In the genomic region with DNA sequence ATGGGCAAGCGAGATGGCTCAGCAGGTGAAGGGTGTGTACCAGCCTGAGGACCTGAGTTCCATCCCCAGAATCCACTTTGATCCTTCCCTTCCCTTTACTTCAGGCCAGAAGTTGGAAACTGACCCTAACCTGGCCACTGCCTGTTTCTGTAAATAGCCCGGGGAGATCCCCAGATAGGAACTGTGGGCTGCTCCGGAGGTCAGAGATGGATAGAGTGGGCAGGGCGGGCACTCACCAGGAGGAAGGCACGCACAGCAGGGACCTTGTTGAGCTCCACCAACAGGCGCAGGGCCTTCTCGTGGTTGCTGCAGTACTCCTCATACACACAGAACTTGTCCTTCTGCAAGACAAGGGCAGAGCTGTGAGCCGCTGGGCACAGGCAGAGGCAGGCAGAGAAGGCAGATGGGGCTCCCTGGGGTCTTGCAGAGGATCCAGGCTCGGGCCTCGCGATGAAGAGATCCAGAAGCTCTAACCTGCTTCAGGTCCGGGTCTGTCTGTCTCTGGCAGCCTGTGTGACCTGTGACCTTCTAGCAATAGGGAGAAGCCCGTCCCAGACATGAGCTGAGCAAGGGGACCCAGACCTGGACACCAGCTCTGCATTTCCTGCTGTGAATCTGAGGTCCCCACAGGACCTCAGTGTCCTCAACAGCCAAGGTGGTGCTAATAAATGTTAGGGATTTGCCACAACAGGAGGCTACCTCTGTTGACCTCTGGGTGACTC, we compare ENCODE assay signal across 13 mouse cellular contexts.
DNase-seq lines count a peak whose midpoint lies in the region; ATAC-seq and TF ChIP-seq lines count a peak whose summit lies in the region.
"Had no signal": no experiment of that assay in that cellular context is flagged by ENCODE, and none has a peak within 500 bp of the region (broad histone marks: within the 10 kb centered on the region; RNA-seq: fewer than 3 reads in every experiment).

No protein-coding gene starts in this region.

- TF ChIP-seq EP300 in stomach, postnatal 0 days (optimal IDR thresholded peaks at IDR 0.05): no peak

- 69% methylated on average over 13 of the region's 13 CpGs for WGBS in heart, embryonic 11.5 days (ENCODE audit: insufficient replicate concordance)
- 67% methylated on average over 13 of the region's 13 CpGs for WGBS in kidney, embryonic 16.5 days
- WGBS in stomach, embryonic 15.5 days: 69% methylated on average over 13 of the region's 13 CpGs
- 71% methylated on average over 13 of the region's 13 CpGs for WGBS in stomach, postnatal 0 days
- WGBS in hindbrain, embryonic 14.5 days: 67% methylated on average over 13 of the region's 13 CpGs

- no peak overlapping the region for H3K4me3 ChIP-seq in heart, embryonic 11.5 days (ENCODE audit: low read depth, low read length)
- no peak overlapping the region for H3K4me3 ChIP-seq in kidney, embryonic 16.5 days (ENCODE audit: low read length)
- no peak overlapping the region for H3K4me3 ChIP-seq in stomach, embryonic 15.5 days (replicated peaks)
- H3K4me3 ChIP-seq in stomach, postnatal 0 days (ENCODE audit: low read depth, low read length): no peak overlapping the region
- no peak overlapping the region for H3K4me3 ChIP-seq in hindbrain, embryonic 14.5 days (replicated peaks; ENCODE audit: low read length)
- H3K4me3 ChIP-seq: midbrain, embryonic 13.5 days had no signal

- no peaks in the 10 kb centered on the region for H3K9me3 ChIP-seq in heart, embryonic 11.5 days (replicated peaks; ENCODE audit: control insufficient read depth, low read length)
- H3K9me3 ChIP-seq in kidney, embryonic 16.5 days (ENCODE audit: low read length): no peaks in the 10 kb centered on the region
- H3K9me3 ChIP-seq in stomach, embryonic 15.5 days: no peaks in the 10 kb centered on the region
- H3K9me3 ChIP-seq in stomach, postnatal 0 days (ENCODE audit: control insufficient read depth, low read length): no peaks in the 10 kb centered on the region
- 0 out of 2 replicates have a peak, but pooled peaks cover 5% of the 10 kb centered on the region for H3K9me3 ChIP-seq in hindbrain, embryonic 14.5 days (ENCODE audit: control insufficient read depth, low read length)
- H3K9me3 ChIP-seq: midbrain, embryonic 13.5 days had no signal

- H3K4me1 ChIP-seq in heart, embryonic 11.5 days (ENCODE audit: control insufficient read depth, insufficient read depth, low read length): peaks cover 13% of the 10 kb centered on the region; the same call in 1 of the 2 replicates
- peaks cover 10% of the 10 kb centered on the region for H3K4me1 ChIP-seq in kidney, embryonic 16.5 days (ENCODE audit: insufficient read depth, low read length)
- H3K4me1 ChIP-seq in stomach, embryonic 15.5 days: peaks cover 7% of the 10 kb centered on the region; the same call in 1 of the 2 replicates
- no peaks in the 10 kb centered on the region; the same call in 1 of the 2 replicates for H3K4me1 ChIP-seq in stomach, postnatal 0 days (replicated peaks; ENCODE audit: control insufficient read depth, insufficient read depth)
- peaks cover 7% of the 10 kb centered on the region; the same call in 1 of the 2 replicates for H3K4me1 ChIP-seq in hindbrain, embryonic 14.5 days (replicated peaks; ENCODE audit: control insufficient read depth, insufficient read depth, low read length)

- H3K4me2 ChIP-seq in heart, embryonic 11.5 days: no peak overlapping the region
- H3K4me2 ChIP-seq in kidney, embryonic 16.5 days (replicated peaks; ENCODE audit: low read depth, low read length): no peak overlapping the region
- no peak overlapping the region for H3K4me2 ChIP-seq in stomach, embryonic 15.5 days
- no peak overlapping the region for H3K4me2 ChIP-seq in stomach, postnatal 0 days (replicated peaks; ENCODE audit: low read depth)
- H3K4me2 ChIP-seq in hindbrain, embryonic 14.5 days (replicated peaks): no peak overlapping the region
- H3K4me2 ChIP-seq: midbrain, embryonic 13.5 days had no signal

- 0 out of 2 replicates have a peak overlapping the region, but pooled peaks have one; percentile 0 for H3K9ac ChIP-seq in heart, embryonic 11.5 days (ENCODE audit: low read depth, low read length)
- no peak overlapping the region for H3K9ac ChIP-seq in kidney, embryonic 16.5 days (replicated peaks; ENCODE audit: low read length)
- H3K9ac ChIP-seq in stomach, embryonic 15.5 days: no peak overlapping the region
- H3K9ac ChIP-seq in stomach, postnatal 0 days (ENCODE audit: low read length): no peak overlapping the region
- no peak overlapping the region for H3K9ac ChIP-seq in hindbrain, embryonic 14.5 days
- H3K9ac ChIP-seq: midbrain, embryonic 13.5 days had no signal

- no peak for ATAC-seq in heart, embryonic 11.5 days (replicated peaks; ENCODE audit: insufficient number of reproducible peaks, low FRiP score, low TSS enrichment)
- ATAC-seq in kidney, embryonic 16.5 days (ENCODE audit: low FRiP score, low TSS enrichment): no peak
- ATAC-seq in stomach, embryonic 15.5 days (ENCODE audit: insufficient read depth, low FRiP score, low read depth): no peak
- ATAC-seq in stomach, postnatal 0 days (ENCODE audit: low FRiP score, low TSS enrichment): no peak
- no peak for ATAC-seq in hindbrain, embryonic 14.5 days (ENCODE audit: low FRiP score)
- ATAC-seq: CD4-positive, CD25-positive, alpha-beta regulatory T cell, adult 4 months; inflammation-experienced regulatory T-cells, adult 6 months had no signal

- no peak for TF ChIP-seq CTCF in stomach, postnatal 0 days (IDR thresholded peaks at IDR 0.05; ENCODE audit: low read depth)

- DNase-seq in heart, postnatal 25 days (ENCODE audit: low spot score): no peak
- no peak for DNase-seq in kidney, adult 9 months
- DNase-seq in stomach, postnatal 0 days (ENCODE audit: low spot score): no peak
- no peak for DNase-seq in thymus, adult 18-20 months
- no peak for DNase-seq in hindbrain, embryonic 14.5 days (ENCODE audit: low spot score)
- DNase-seq: cerebellum, adult 8-10 months; embryo, embryonic 11 days had no signal

- H3K27ac ChIP-seq in heart, embryonic 11.5 days (ENCODE audit: low read depth, low read length): 0 out of 2 replicates have a peak overlapping the region, but pooled peaks have one; percentile 32
- peak overlapping the region; percentile 58 for H3K27ac ChIP-seq in kidney, embryonic 16.5 days (ENCODE audit: low read length)
- 0 out of 2 replicates have a peak overlapping the region, but pooled peaks have one; percentile 9 for H3K27ac ChIP-seq in stomach, embryonic 15.5 days
- no peak overlapping the region for H3K27ac ChIP-seq in stomach, postnatal 0 days (replicated peaks)
- no peak overlapping the region for H3K27ac ChIP-seq in hindbrain, embryonic 14.5 days
- H3K27ac ChIP-seq: midbrain, embryonic 13.5 days had no signal

- intact Hi-C loops in heart, postnatal 25 days (cut with DNase I): no loop called here

- peaks cover 5% of the 10 kb centered on the region; the same call in 1 of the 2 replicates for H3K36me3 ChIP-seq in heart, embryonic 11.5 days (ENCODE audit: control insufficient read depth, insufficient read depth, low read length)
- 0 out of 2 replicates have a peak, but pooled peaks cover 6% of the 10 kb centered on the region for H3K36me3 ChIP-seq in kidney, embryonic 16.5 days (ENCODE audit: insufficient read depth, low read length)
- H3K36me3 ChIP-seq in stomach, embryonic 15.5 days: no peaks in the 10 kb centered on the region
- no peaks in the 10 kb centered on the region for H3K36me3 ChIP-seq in stomach, postnatal 0 days (ENCODE audit: control insufficient read depth, insufficient read depth, low read length)
- no peaks in the 10 kb centered on the region for H3K36me3 ChIP-seq in hindbrain, embryonic 14.5 days (replicated peaks; ENCODE audit: control insufficient read depth, insufficient read depth)

- no peaks in the 10 kb centered on the region for H3K27me3 ChIP-seq in heart, embryonic 11.5 days (ENCODE audit: control insufficient read depth, insufficient read depth, low read length)
- no peaks in the 10 kb centered on the region for H3K27me3 ChIP-seq in kidney, embryonic 16.5 days (ENCODE audit: insufficient read depth, low read length)
- H3K27me3 ChIP-seq in stomach, embryonic 15.5 days (replicated peaks): no peaks in the 10 kb centered on the region
- no peaks in the 10 kb centered on the region for H3K27me3 ChIP-seq in stomach, postnatal 0 days (ENCODE audit: control insufficient read depth, insufficient read depth, low read length)
- H3K27me3 ChIP-seq in hindbrain, embryonic 14.5 days (ENCODE audit: control insufficient read depth, insufficient read depth, low read length): no peaks in the 10 kb centered on the region
- H3K27me3 ChIP-seq: midbrain, embryonic 13.5 days had no signal

Comparison
In these comparisons a context has a peak if more than half of its experiments do, and no peak if none do; other contexts are left out.
1. H3K27ac ChIP-seq: peak in heart, embryonic 11.5 days (single experiment), kidney, embryonic 16.5 days (single experiment) and stomach, embryonic 15.5 days (single experiment); none in stomach, postnatal 0 days (single experiment) and hindbrain, embryonic 14.5 days (single experiment).